Mouse (Mus musculus) gastrocnemius, postnatal 25 days (tissue): ENCODE data around the gene Zfp934. TPM values are rescaled to one million over a fixed set of nuclear protein-coding genes. Genes with fewer than 3 reads are reported as not detected.
"Not testable (repeated sequence)": the region's sequence is repeated elsewhere in the genome, so short reads cannot be mapped to it uniquely, and the experiment has no call there.

Experiments
- DNase-seq: peaks from one replicate; pipeline ENCODE4 v3.0.0; 2022
- long read RNA-seq, 2 experiments: library from polyadenylated mRNA; stranded (forward); transcript quantifications; one replicate each; pipeline ENCODE4 v2.0.0; 2021
- microRNA-seq, 2 experiments: library from miRNA; unstranded; fragments of <30 nt; microRNA quantifications; one replicate each; pipeline ENCODE4 v1.2.0; 2021; ENCODE audit warnings: borderline replicate concordance in 2 of 2
- total RNA-seq, 2 experiments: library from RNA; stranded (reverse); gene quantifications; 1 replicate in 1 of 2; 2 replicates in 1 of 2; pipeline ENCODE4 v1.2.3; 2021

Gene Zfp934
- 1 to 10 TPM; 2.0 to 2.2 TPM for total RNA-seq
- long read RNA-seq, experiment 1, partial matches to known transcripts, result 0 of 2 reads
- long read RNA-seq, experiment 1, other reads (novel, unspliced or antisense), result 2 of 2 reads
- long read RNA-seq, experiment 2, partial matches to known transcripts, result 0 of 3 reads
- long read RNA-seq, experiment 2, other reads (novel, unspliced or antisense), result 3 of 3 reads

- DNase-seq, result not testable (repeated sequence)
Observed at GRCm38 (mm10) chr13:62571099-62571498, at the start of gene Zfp934. Zfp934 (minus strand) TSS chr13:62571199.

GRCm38 (mm10) chr13:62617449-62617848, 46.5 kb upstream of the Zfp934 start:
- DNase-seq, result not testable (repeated sequence)

GRCm38 (mm10) chr13:62561696-62562095, 9.3 kb downstream of the Zfp934 start:
- not testable (repeated sequence) for DNase-seq

DNA sequence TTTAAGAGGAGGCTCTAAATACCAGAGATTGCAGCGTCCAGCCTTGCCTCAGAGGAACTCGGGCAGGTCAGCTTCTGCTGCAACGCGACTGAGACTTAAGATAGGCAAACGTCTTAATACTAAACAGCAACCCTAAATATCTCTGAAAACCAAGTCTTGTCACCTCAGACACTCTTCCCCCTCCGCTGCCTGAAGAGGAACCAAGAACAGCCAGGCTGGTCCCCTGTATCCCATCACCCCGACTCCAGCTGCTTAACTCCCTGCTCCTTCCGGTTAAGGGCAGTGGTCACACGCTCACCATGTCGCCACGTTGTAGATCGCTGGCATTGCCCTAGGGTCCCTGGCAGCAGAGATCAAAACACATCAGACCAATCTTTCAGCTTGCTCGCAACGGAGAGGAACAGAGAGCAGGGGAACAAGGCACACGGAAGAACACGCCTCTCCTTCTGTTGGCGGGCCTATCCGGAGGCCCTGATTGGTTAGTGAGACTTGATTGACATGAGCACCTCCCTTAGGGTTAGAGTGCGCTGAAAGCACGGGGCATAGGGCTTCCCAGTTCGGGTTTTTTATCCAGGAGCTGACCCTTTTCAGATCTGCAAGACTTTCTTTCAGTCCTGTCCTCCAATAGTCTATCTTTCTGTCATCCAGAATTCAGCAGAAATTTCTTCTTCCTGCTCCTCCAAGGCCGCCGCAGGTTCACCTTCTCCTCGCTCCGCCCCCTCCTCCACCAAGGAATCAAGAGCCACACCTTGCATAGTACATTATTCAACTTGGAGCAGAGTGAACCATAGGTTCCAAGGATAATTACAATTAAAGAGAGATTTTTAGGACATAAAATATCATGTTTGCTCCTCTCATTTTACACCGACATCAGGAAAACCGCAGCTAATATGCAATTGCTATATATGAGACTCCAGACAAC, 12.5 kb downstream of the Zfp934 start, which contains the start of gene Zfp935:
Gene Zfp935, minus strand, starts transcription at position 323 of the 922 bp plus-strand sequence.
- peak; percentile 73 for DNase-seq

DNA sequence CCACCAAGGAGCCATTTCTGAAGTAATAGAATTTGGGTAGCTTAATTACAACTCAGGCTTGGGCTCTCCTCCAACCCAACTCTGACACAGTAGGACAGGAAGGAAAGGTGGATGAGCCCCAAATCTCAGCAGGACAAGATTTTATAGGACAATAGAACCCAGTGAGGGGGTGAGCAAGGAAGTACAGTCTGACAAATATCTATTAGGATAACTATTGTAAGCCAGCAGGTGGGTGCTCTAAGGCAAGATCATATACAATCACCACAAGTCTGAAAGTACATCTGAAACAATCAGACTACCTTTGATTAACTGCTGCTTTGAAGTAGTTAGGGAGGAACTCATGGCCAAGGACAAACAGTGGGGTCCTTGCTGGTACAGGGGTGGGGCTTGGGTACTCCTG, 40.9 kb downstream of the Zfp934 start:
- DNase-seq, result not testable (repeated sequence)

DNA sequence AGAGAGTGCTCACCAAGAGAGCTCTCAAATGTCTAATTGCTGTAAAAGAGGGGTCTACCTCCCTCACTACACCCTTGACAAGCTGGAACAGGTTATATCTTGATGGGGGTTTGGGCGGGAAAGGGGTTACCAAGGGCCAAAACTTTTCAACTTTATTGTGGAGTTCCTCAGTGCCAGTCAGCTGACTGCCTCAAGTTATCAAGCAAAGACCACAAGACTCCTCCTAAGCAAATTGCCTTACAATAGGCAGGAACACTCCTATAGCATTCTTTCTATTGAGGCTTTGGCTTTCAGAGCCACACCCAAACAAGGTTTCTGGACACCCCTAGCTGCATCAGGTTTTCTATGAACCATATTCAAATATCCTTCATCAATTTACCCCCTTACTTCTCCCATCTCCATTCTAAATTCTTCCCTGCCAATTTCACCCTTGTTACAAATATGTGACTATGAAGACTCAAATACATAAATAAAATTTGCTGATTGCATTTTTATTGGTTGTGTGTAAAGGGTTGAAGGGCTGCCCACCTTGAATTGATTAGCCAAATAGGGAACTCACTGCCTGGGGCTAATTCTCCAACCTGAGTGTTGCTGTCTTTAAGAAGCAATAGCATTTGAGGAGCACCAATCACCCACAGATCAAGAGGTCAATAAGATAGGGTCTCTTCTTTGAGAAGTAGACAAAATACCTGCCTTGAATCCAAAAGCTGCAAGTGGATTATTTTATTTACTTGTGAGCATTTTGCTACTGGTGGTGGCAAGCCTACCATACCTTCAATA, 60.2 kb downstream of the Zfp934 start:
- not testable (repeated sequence) for DNase-seq

DNA sequence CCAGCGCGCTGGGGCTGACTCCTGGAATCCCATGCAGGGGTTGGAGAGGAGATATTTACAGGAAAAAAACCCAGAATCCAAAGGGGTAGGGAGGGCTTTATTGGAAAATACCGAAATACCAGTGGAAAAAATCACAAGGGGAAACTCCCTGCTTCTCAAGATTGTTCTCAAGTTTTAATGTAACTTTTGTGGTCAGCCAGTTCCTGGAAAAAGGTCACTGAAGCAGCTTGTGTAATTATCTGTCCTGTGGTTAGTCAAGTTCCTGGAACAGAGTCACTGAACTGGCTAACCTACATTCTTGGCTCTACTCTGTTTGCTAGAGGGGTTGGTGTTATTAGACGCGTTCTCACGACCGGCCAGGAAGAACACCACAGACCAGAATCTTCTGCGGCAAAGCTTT, 98.3 kb downstream of the Zfp934 start:
- DNase-seq, result not testable (repeated sequence)

DNA sequence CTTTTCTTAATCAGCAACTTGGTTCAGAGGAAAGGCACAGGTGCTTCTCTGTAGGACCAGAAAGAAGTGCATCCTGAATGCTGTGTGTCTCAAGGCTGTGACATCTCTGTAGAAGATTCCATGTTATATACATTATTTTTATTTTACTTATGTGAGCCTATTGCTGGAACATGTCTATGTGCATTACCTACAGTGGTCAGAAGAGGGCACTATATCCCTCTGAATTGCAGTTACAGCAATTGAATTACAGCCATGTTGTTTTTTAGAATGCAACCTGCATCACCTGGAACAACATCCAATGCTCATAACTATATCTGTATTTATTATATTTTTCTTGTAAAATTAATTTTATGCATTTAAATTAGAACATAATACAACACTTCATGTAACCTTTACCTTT, 101.1 kb downstream of the Zfp934 start:
- not testable (repeated sequence) for DNase-seq

GRCm38 (mm10) chr13:62466424-62467334, 104.3 kb downstream of the Zfp934 start, which contains the start of gene Gm49359:
Gm49359 (minus strand) TSS chr13:62466832.
- peak; percentile 86 for DNase-seq

Small RNA genes lying within 50 kb of the gene (microRNA-seq; reads per million reads assigned to microRNA genes)
- 0 to 0.26 reads per million in 2 experiments for gene Gm22256

Other genes with a start within 250 kb of the Zfp934 start
- gene Gm3604, start 188.0 kb downstream of the Zfp934 start, total RNA-seq, result under 1 TPM; 0.23 to 0.40 TPM
- 1 to 10 TPM; 4.3 to 4.5 TPM for gene Gm49359, start 104.4 kb downstream of the Zfp934 start, total RNA-seq
- gene Zfp935, start 12.7 kb downstream of the Zfp934 start, total RNA-seq, result under 1 TPM in 1 of 2 experiments, not detected in 1; 0.31 TPM
- under 1 TPM; 0.64 to 0.67 TPM for gene 6720489N17Rik, start 53.0 kb upstream of the Zfp934 start, total RNA-seq
- gene Platr25, start 189.5 kb upstream of the Zfp934 start, total RNA-seq, result 1 to 10 TPM; 2.1 TPM
- 1 to 10 TPM in 1 of 2 experiments, under 1 TPM in 1; 0.64 to 1.2 TPM for gene Gm5141, start 214.6 kb upstream of the Zfp934 start, total RNA-seq